Mouse (Mus musculus): Measurements from ENCODE around the gene Pole3.
"Not testable (repeated sequence)": the region's sequence is repeated elsewhere in the genome, so short reads cannot be mapped to it uniquely, and the experiment has no call there.

The Pole3 gene

GRCm38 (mm10) chr4:62487172-62487571 is 37.7 kb downstream of the Pole3 start:
- no peak for DNase-seq (ENCODE audit: low spot score)

- DNase-seq (ENCODE audit: low spot score), result no peak
These were observed 38.6 kb downstream of the Pole3 start for GRCm38 (mm10) chr4:62486162-62486696.

- DNase-seq (ENCODE audit: low spot score), result peak; percentile 45
These were observed 39.3 kb downstream of the Pole3 start for GRCm38 (mm10) chr4:62485450-62486161.

- no peak for DNase-seq (ENCODE audit: low spot score)
These were observed 39.9 kb downstream of the Pole3 start for GRCm38 (mm10) chr4:62484928-62485327.

- DNase-seq (ENCODE audit: low spot score), result no peak
These were observed 43.9 kb downstream of the Pole3 start for GRCm38 (mm10) chr4:62480709-62481605.

- DNase-seq (ENCODE audit: low spot score), result peak; percentile 64
These were observed 44.7 kb downstream of the Pole3 start, which contains the start of gene Bspry for GRCm38 (mm10) chr4:62479937-62480708. Bspry (plus strand) TSS chr4:62480053.

- not testable (repeated sequence) for DNase-seq (ENCODE audit: low spot score)
These were observed 45.3 kb downstream of the Pole3 start for GRCm38 (mm10) chr4:62479593-62479936.

GRCm38 (mm10) chr4:62477542-62478244 is 47.2 kb downstream of the Pole3 start:
- no peak for DNase-seq (ENCODE audit: low spot score)

GRCm38 (mm10) chr4:62475793-62476192 is 49.1 kb downstream of the Pole3 start:
- DNase-seq (ENCODE audit: low spot score), result no peak

- no peak for DNase-seq (ENCODE audit: low spot score)
These were observed 49.7 kb downstream of the Pole3 start for GRCm38 (mm10) chr4:62475131-62475530.
